Mouse (Mus musculus): ENCODE data around the gene Vps53. TPM values are rescaled to one million over a fixed set of nuclear protein-coding genes. Genes with fewer than 3 reads are reported as not detected.
"Not testable (repeated sequence)": the region's sequence is repeated elsewhere in the genome, so short reads cannot be mapped to it uniquely, and the experiment has no call there.

The Vps53 gene
- total and polyA plus RNA-seq, 2 experiments, result 18.9 to 22.4 TPM

DNA sequence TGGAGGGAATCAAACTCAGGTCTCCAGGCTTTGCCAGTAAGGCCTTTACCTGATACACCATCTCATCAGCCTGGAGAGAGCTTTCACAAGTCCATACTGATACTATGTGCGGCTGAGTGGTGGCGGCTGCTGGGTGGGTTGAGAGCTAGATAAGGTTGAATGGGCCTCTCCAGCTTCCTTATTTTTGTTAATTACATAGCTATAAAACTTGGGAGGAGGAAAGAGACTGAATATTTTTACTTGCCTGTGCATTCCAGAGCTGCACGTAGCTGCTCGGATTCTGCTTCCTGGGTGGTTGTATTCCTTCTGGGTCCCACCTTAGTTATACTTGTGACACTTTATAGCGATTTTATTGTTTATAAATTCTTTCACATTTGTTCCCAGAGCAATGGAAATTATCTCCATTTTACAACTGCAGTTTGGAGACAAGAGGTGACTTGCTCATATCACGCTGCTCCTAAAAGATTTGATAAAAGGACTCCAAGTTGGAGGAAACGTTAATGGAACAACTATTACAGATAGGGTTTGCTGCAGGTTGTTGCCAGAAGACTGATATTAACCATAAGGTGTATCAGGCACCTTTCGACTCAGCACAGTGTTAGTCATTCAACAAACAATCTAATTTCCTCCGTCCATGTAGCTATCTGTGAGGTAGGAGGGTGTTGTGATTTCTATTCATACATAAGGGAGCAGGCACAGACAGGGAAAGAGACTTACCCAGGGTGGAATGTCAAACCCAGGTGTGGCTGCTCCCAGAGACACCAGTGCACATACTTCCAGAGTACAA lies 168.4 kb downstream of the Vps53 start:
- 89% methylated on average over 9 of the region's 9 CpGs for WGBS
- Histone ChIP-seq H3K79me2 (ENCODE audit: control insufficient read depth, insufficient read depth, low read length) (no peaks in the 10 kb centered on the region), H3K36me3 (ENCODE audit: control insufficient read depth, insufficient read depth, low read length) (no peaks in the 10 kb centered on the region), H3K9ac (ENCODE audit: low read depth, low read length) (no peak overlapping the region), H3K27ac (replicated peaks; ENCODE audit: insufficient read depth, low read depth, low read length) (no peak overlapping the region), H3K4me3 (ENCODE audit: insufficient read depth, low read depth, low read length) (no peak overlapping the region), H3K4me1 (ENCODE audit: control insufficient read depth, insufficient read depth, low read length) (no peaks in the 10 kb centered on the region), H3K27me3 (ENCODE audit: control insufficient read depth, insufficient read depth, low read length) (no peaks in the 10 kb centered on the region)
- no peak for DNase-seq (ENCODE audit: extremely low read depth, low read depth, low spot score)
- TF ChIP-seq CTCF (IDR thresholded peaks at IDR 0.05; ENCODE audit: low read depth, low read length) (no peak), POLR2A (IDR thresholded peaks at IDR 0.05; ENCODE audit: extremely low read depth, insufficient read depth, low read length) (no peak)

DNA sequence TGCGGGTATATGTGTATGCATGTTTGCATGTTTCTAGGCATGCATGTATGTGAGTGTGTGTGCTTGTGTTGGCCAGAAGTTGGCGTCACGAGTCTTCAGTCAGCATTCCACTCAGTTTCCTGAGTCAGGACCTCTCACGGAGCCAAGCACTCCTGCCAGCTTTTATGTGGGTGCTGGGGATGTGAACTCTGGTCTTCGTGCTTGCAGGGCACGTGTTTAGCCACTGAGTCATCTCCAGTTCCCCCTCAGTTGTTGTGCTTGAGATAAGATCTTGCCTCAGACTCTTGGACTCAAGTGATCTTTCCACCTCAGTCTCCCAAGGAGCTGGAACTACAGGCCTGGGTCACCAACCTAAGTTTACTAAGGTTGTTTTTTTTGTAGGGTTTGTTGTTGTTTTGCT lies 170.3 kb downstream of the Vps53 start:
- no peak overlapping the region for H3K27ac ChIP-seq (replicated peaks; ENCODE audit: insufficient read depth, low read depth, low read length)
- H3K9ac ChIP-seq (ENCODE audit: low read depth, low read length), result no peak overlapping the region
- no peak for TF ChIP-seq POLR2A (IDR thresholded peaks at IDR 0.05; ENCODE audit: extremely low read depth, insufficient read depth, low read length)
- no peak for TF ChIP-seq CTCF (IDR thresholded peaks at IDR 0.05; ENCODE audit: low read depth, low read length)
- WGBS, result 85% methylated on average over 6 of the region's 6 CpGs
- H3K79me2 ChIP-seq (ENCODE audit: control insufficient read depth, insufficient read depth, low read length), result no peaks in the 10 kb centered on the region
- no peaks in the 10 kb centered on the region for H3K27me3 ChIP-seq (ENCODE audit: control insufficient read depth, insufficient read depth, low read length)
- no peak for DNase-seq (ENCODE audit: extremely low read depth, low read depth, low spot score)
- H3K4me3 ChIP-seq (ENCODE audit: insufficient read depth, low read depth, low read length), result no peak overlapping the region
- no peaks in the 10 kb centered on the region for H3K4me1 ChIP-seq (ENCODE audit: control insufficient read depth, insufficient read depth, low read length)
- no peaks in the 10 kb centered on the region for H3K36me3 ChIP-seq (ENCODE audit: control insufficient read depth, insufficient read depth, low read length)

- Histone ChIP-seq H3K4me1 (ENCODE audit: control insufficient read depth, insufficient read depth, low read length) (no peaks in the 10 kb centered on the region), H3K27me3 (ENCODE audit: control insufficient read depth, insufficient read depth, low read length) (no peaks in the 10 kb centered on the region), H3K9ac (ENCODE audit: low read depth, low read length) (no peak overlapping the region), H3K79me2 (ENCODE audit: control insufficient read depth, insufficient read depth, low read length) (no peaks in the 10 kb centered on the region), H3K4me3 (ENCODE audit: insufficient read depth, low read depth, low read length) (no peak overlapping the region), H3K27ac (replicated peaks; ENCODE audit: insufficient read depth, low read depth, low read length) (no peak overlapping the region), H3K36me3 (ENCODE audit: control insufficient read depth, insufficient read depth, low read length) (no peaks in the 10 kb centered on the region)
- DNase-seq (ENCODE audit: extremely low read depth, low read depth, low spot score), result no peak
- 87% methylated on average over 2 of the region's 2 CpGs for WGBS
- no peak for TF ChIP-seq POLR2A (IDR thresholded peaks at IDR 0.05; ENCODE audit: extremely low read depth, insufficient read depth, low read length)
Measured at GRCm38 (mm10) chr11:76008162-76008561, 171.3 kb downstream of the Vps53 start.

- not testable (repeated sequence) for H3K27me3 ChIP-seq (ENCODE audit: control insufficient read depth, insufficient read depth, low read length); H3K36me3 ChIP-seq (ENCODE audit: control insufficient read depth, insufficient read depth, low read length); H3K4me3 ChIP-seq (ENCODE audit: insufficient read depth, low read depth, low read length); H3K9ac ChIP-seq (ENCODE audit: low read depth, low read length); H3K4me1 ChIP-seq (ENCODE audit: control insufficient read depth, insufficient read depth, low read length); H3K27ac ChIP-seq (replicated peaks; ENCODE audit: insufficient read depth, low read depth, low read length); H3K79me2 ChIP-seq (ENCODE audit: control insufficient read depth, insufficient read depth, low read length); DNase-seq (ENCODE audit: extremely low read depth, low read depth, low spot score)
- 93% methylated on average over 7 of the region's 7 CpGs for WGBS
Measured at GRCm38 (mm10) chr11:76004276-76004675, 175.2 kb downstream of the Vps53 start.

DNA sequence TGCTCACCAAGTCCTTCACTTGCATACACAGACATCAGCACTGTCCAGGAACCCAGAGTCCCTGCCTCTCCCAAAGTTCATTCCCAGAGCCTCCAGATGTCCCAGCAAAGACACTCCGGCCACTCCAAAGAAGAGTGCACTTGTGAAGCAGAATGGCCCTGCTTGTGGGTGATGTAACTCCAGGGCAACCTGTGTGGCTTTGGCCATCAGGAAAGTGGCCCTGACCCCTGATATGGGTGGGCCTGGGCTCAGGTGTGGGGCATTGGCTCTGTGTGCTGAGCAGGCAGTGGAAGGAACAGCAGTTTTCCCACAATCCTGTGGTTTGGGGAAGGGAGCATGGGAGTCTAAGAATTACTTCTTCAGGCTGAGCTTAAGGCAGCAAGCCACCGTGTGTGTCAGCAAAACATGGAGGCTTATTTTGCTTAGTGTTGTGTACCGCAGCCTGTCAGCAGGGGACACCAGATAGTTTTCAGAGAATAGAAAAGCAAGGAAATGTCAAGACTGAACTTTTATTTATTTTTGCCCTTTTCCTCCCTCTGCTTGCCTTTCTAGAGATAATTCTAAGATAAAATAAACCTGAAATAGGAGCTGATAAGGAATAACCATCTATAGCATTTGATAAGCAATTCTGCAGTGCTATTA lies 178.1 kb downstream of the Vps53 start:
- Histone ChIP-seq H3K36me3 (ENCODE audit: control insufficient read depth, insufficient read depth, low read length) (no peaks in the 10 kb centered on the region), H3K9ac (ENCODE audit: low read depth, low read length) (no peak overlapping the region), H3K27ac (replicated peaks; ENCODE audit: insufficient read depth, low read depth, low read length) (no peak overlapping the region), H3K79me2 (ENCODE audit: control insufficient read depth, insufficient read depth, low read length) (no peaks in the 10 kb centered on the region), H3K27me3 (ENCODE audit: control insufficient read depth, insufficient read depth, low read length) (no peaks in the 10 kb centered on the region), H3K4me3 (ENCODE audit: insufficient read depth, low read depth, low read length) (no peak overlapping the region), H3K4me1 (ENCODE audit: control insufficient read depth, insufficient read depth, low read length) (no peaks in the 10 kb centered on the region)
- WGBS, result 60% methylated on average over 3 of the region's 3 CpGs
- TF ChIP-seq POLR2A (IDR thresholded peaks at IDR 0.05; ENCODE audit: extremely low read depth, insufficient read depth, low read length) (no peak), CTCF (IDR thresholded peaks at IDR 0.05; ENCODE audit: low read depth, low read length) (no peak)
- no peak for DNase-seq (ENCODE audit: extremely low read depth, low read depth, low spot score)

- WGBS, result 87% methylated on average over 5 of the region's 5 CpGs
- Histone ChIP-seq H3K27me3 (ENCODE audit: control insufficient read depth, insufficient read depth, low read length) (no peaks in the 10 kb centered on the region), H3K36me3 (ENCODE audit: control insufficient read depth, insufficient read depth, low read length) (no peaks in the 10 kb centered on the region), H3K79me2 (ENCODE audit: control insufficient read depth, insufficient read depth, low read length) (no peaks in the 10 kb centered on the region), H3K4me3 (ENCODE audit: insufficient read depth, low read depth, low read length) (no peak overlapping the region), H3K27ac (replicated peaks; ENCODE audit: insufficient read depth, low read depth, low read length) (no peak overlapping the region), H3K9ac (ENCODE audit: low read depth, low read length) (no peak overlapping the region), H3K4me1 (ENCODE audit: control insufficient read depth, insufficient read depth, low read length) (no peaks in the 10 kb centered on the region)
- TF ChIP-seq POLR2A (IDR thresholded peaks at IDR 0.05; ENCODE audit: extremely low read depth, insufficient read depth, low read length) (no peak), CTCF (IDR thresholded peaks at IDR 0.05; ENCODE audit: low read depth, low read length) (no peak)
- DNase-seq (ENCODE audit: extremely low read depth, low read depth, low spot score), result no peak
Measured at GRCm38 (mm10) chr11:76000701-76001100, 178.7 kb downstream of the Vps53 start.
